Mouse (Mus musculus) liver, embryonic 14.5 days (tissue): ENCODE data around the gene Crip2. TPM values are rescaled to one million over a fixed set of nuclear protein-coding genes. Genes with fewer than 3 reads are reported as not detected.

Experiments
- ATAC-seq: fragments of 200-750 bp; cut with Nextera tagmentation; 2 replicates; pipeline ENCODE4 v1.8.0; 2017; ENCODE audit warnings: moderate number of reproducible peaks, mild to moderate bottlenecking, moderate library complexity; ENCODE audit not compliant: insufficient read depth
- DNase-seq, 3 experiments: peaks; one replicate each; pipeline ENCODE4 v3.0.0-alpha.2; 2012 to 2013; ENCODE audit warnings: low read depth in 3 of 3, low spot score in 3 of 3
- H3K27ac ChIP-seq: fragments of 300-500 bp; sonication (generic); 2 replicates; pipeline ENCODE4 v1.5.1; 2014; ENCODE audit warnings: moderate library complexity, mild to moderate bottlenecking, control low read depth, inconsistent platforms
- H3K27me3 ChIP-seq: fragments of 300-500 bp; sonication (generic); 2 replicates; pipeline ENCODE4 v1.6.1; 2014; ENCODE audit warnings: mild to moderate bottlenecking, low read length, moderate library complexity; ENCODE audit not compliant: control insufficient read depth, insufficient read depth
- H3K36me3 ChIP-seq: fragments of 300-500 bp; sonication (generic); replicated peaks from 2 replicates; pipeline ENCODE4 v1.6.1; 2014; ENCODE audit warnings: low read depth; ENCODE audit not compliant: control insufficient read depth, insufficient read depth
- H3K4me1 ChIP-seq, 2 experiments: fragments of 200-500 bp in 1 of 2; fragments of 300-500 bp in 1 of 2; sonication (generic) in 1 of 2; replicated peaks; 2 replicates each; pipeline ENCODE4 v1.6.1; 2012 to 2014; ENCODE audit warnings: antibody characterized with exemption in 1 of 2, inconsistent platforms in 1 of 2, low read length in 1 of 2; ENCODE audit not compliant: control insufficient read depth in 2 of 2, insufficient read depth in 2 of 2
- H3K4me2 ChIP-seq: fragments of 300-500 bp; sonication (generic); 2 replicates; pipeline ENCODE4 v1.6.1; 2014; ENCODE audit warnings: low read depth, mild to moderate bottlenecking, control low read depth, moderate library complexity
- H3K4me3 ChIP-seq, 2 experiments: fragments of 200-500 bp in 1 of 2; fragments of 300-500 bp in 1 of 2; sonication (generic) in 1 of 2; 2 replicates each; pipeline ENCODE4 v1.5.1; 2012 to 2014; ENCODE audit warnings: low read depth in 2 of 2, low read length in 2 of 2, mild to moderate bottlenecking in 2 of 2, control low read depth in 1 of 2, inconsistent platforms in 1 of 2, moderate library complexity in 1 of 2; ENCODE audit not compliant: insufficient read depth in 1 of 2
- H3K9ac ChIP-seq: fragments of 300-500 bp; sonication (generic); replicated peaks from 2 replicates; pipeline ENCODE4 v1.6.1; 2014; ENCODE audit warnings: mild to moderate bottlenecking, control low read depth, moderate library complexity
- H3K9me3 ChIP-seq: fragments of 300-500 bp; sonication (generic); 2 replicates; pipeline ENCODE4 v1.6.1; 2016; ENCODE audit warnings: low read length, mixed read lengths; ENCODE audit not compliant: control insufficient read depth
- CTCF ChIP-seq: IDR thresholded peaks from 2 replicates; pipeline ENCODE4 v1.5.1; 2016; ENCODE audit warnings: antibody characterized with exemption, low read depth, control low read depth
- EP300 ChIP-seq: IDR thresholded peaks from 2 replicates; pipeline ENCODE4 v1.6.1; 2016; ENCODE audit warnings: antibody characterized with exemption, low read depth
- WGBS: fragments of 180-500 bp; shearing (Covaris S2); extraction: QIAGEN DNeasy Blood & Tissue Kit; methylation state at CpG from one replicate; pipeline ENCODE4 v1.1.7; 2014; ENCODE audit not compliant: insufficient replicate concordance; 5-methylcytosine and 5-hydroxymethylcytosine counted together
- polyA plus RNA-seq, 2 experiments: library from polyadenylated mRNA; depleted of rRNA in 1 of 2; stranded (reverse) in 1 of 2; unstranded in 1 of 2; fragments of >200 nt; fragmentation: Nextera tagmentation in 1 of 2; extraction: Ambion mirVana in 1 of 2; gene quantifications; 2 replicates each; pipeline versions ENCODE4 v1.2.1 to v1.2.3; 2012 to 2014

The Crip2 gene
- polyA plus RNA-seq, 2 experiments = 29.3 to 35.0 TPM

DNA sequence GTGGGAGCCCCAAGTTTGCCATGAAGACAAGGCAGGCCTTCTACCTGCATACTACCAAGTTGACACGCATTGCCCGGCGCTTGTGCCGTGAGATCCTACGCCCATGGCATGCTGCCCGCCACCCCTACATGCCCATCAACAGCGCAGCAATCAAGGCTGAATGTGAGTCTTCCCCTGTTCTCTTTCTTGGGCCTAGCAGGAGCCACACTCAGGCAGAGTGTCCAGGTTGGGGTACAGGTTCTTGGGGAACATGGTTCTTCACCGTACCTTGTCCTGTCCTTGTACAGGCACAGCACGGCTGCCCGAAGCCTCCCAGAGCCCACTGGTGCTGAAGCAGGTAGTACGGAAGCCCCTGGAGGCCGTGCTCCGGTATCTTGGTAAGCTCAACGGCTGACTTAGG is 8.4 kb upstream of the Crip2 start:
- Histone ChIP-seq H3K27ac (no peak overlapping the region), H3K4me3 (no peak overlapping the region), H3K4me2 (no peak overlapping the region), H3K9ac (no peak overlapping the region), H3K36me3 (peaks cover 60% of the 10 kb centered on the region), H3K27me3 (no peaks in the 10 kb centered on the region), H3K4me1 (no peaks in the 10 kb centered on the region), H3K9me3 (no peaks in the 10 kb centered on the region)
- ATAC-seq = no peak
- no peak for TF ChIP-seq CTCF
- no peak for TF ChIP-seq EP300
- WGBS = 94% methylated on average over 14 of the region's 14 CpGs
- DNase-seq = no peak

- DNase-seq (no peak), ATAC-seq (no peak)
- Histone ChIP-seq H3K4me3 (no peak overlapping the region), H3K27ac (no peak overlapping the region), H3K9ac (no peak overlapping the region), H3K36me3 (peaks cover 64% of the 10 kb centered on the region), H3K4me1 (no peaks in the 10 kb centered on the region), H3K27me3 (no peaks in the 10 kb centered on the region), H3K4me2 (no peak overlapping the region), H3K9me3 (no peaks in the 10 kb centered on the region)
- TF ChIP-seq CTCF (no peak), EP300 (no peak)
- WGBS = 67% methylated on average over 2 of the region's 2 CpGs
Measured at GRCm38 (mm10) chr12:113132567-113132966, 7.5 kb upstream of the Crip2 start.

- Histone ChIP-seq H3K27ac (no peak overlapping the region), H3K36me3 (peaks cover 58% of the 10 kb centered on the region), H3K4me2 (no peak overlapping the region), H3K9ac (no peak overlapping the region), H3K27me3 (no peaks in the 10 kb centered on the region), H3K9me3 (no peaks in the 10 kb centered on the region), H3K4me1 (no peaks in the 10 kb centered on the region), H3K4me3 (no peak overlapping the region)
- ATAC-seq = no peak
- WGBS = 85% methylated on average over 9 of the region's 9 CpGs
- TF ChIP-seq EP300 = no peak
- DNase-seq = no peak
Measured at GRCm38 (mm10) chr12:113133260-113133659, 6.8 kb upstream of the Crip2 start.

DNA sequence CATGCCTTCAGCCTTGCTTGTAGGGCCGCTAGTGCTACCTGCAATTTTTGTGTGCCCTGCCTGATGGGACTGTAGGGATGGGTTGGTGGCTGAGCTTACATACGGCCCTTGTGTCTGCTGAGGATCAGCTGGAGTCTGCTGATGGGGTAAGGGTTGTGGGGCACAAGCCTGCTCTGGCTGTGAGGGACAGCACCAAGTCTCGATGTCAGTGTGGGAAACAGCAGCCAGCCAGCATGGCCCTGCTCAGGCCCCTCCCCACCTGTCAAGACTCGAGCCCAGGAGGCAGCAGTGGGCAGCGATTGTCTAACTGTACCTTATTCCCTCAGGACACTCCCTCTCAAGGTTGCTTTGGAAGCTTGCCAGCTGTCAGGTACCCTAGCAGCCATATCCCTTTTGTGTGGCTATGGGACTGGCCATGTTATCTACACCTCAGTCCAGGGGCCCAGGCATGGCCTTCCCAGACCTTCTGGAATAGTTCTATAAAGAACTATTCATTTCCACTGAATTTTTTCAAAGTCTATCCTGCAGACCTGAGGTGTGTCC is 6.1 kb upstream of the Crip2 start:
- Histone ChIP-seq H3K27ac (no peak overlapping the region), H3K4me3 (no peak overlapping the region), H3K9me3 (no peaks in the 10 kb centered on the region), H3K4me1 (no peaks in the 10 kb centered on the region), H3K4me2 (no peak overlapping the region), H3K36me3 (peaks cover 51% of the 10 kb centered on the region), H3K9ac (no peak overlapping the region), H3K27me3 (no peaks in the 10 kb centered on the region)
- no peak for DNase-seq
- no peak for ATAC-seq
- WGBS = 69% methylated on average over 5 of the region's 5 CpGs
- TF ChIP-seq EP300 = no peak
- TF ChIP-seq CTCF = no peak

DNA sequence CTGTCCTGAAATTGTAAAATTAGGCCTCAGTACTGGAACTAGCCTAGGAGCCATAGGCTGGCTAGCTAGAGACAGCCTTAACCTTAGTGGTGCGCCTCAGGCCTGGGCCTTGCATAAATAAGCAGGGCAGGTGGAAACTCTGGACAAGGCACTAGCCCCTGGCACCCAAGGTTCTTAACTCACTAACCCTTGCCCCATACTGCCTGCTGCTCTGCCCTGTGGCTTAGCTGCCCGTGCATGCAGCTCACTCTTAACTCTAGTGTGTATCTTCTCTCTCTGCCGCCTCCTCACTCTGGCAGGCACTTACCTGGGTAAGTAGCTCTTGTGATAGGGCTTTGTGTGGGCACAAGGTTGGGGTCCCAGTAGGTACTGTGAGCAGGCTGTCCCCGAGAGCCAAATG is 5.5 kb upstream of the Crip2 start:
- Histone ChIP-seq H3K9ac (no peak overlapping the region), H3K9me3 (no peaks in the 10 kb centered on the region), H3K27ac (no peak overlapping the region), H3K4me3 (no peak overlapping the region), H3K4me2 (no peak overlapping the region), H3K27me3 (no peaks in the 10 kb centered on the region), H3K4me1 (peaks cover 2 to 3% of the 10 kb centered on the region in 2 experiments; a peak in 3 of 4 replicates), H3K36me3 (peaks cover 47% of the 10 kb centered on the region)
- 71% methylated on average over 4 of the region's 4 CpGs for WGBS
- TF ChIP-seq CTCF (no peak), EP300 (no peak)
- no peak for ATAC-seq
- no peak for DNase-seq
